Mouse (Mus musculus): ENCODE measurements at regions not wholly inside any gene's neighbourhood (a gene's known extent, or its start where the extent isn't known, plus 50 kb on each side); places are given as distances from the start of the nearest gene placed in this dataset.
"Not testable (repeated sequence)": the region's sequence is repeated elsewhere in the genome, so short reads cannot be mapped to it uniquely, and the experiment has no call there.

GRCm38 (mm10) chr5:45382804-45383203 lies 67.2 kb downstream of the Qdpr start:
- no peak for DNase-seq (ENCODE audit: low read depth, low spot score)

GRCm38 (mm10) chr5:45378486-45378885 lies 71.5 kb downstream of the Qdpr start:
- no peak for DNase-seq (ENCODE audit: low read depth, low spot score)

DNA sequence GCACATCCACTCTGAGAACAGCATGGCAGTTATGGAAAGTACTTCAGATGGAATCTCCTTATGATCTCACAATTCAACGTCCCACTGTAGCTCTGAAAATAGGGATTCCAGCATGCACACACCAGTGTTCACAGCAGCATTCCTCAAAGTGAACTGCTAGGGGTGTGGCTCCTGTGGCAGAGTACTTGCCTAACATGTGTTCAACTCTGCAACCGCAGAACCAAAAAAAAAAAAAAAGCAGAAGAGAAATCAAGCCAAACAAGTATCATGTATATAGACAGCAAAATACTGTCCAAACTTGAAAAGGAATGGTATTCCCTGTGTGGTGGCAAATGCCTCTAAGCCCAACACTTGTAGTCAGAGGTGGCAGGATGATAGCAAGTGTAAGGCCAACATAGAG lies 77.0 kb downstream of the Qdpr start:
- no peak for DNase-seq (ENCODE audit: low read depth, low spot score)

- DNase-seq (ENCODE audit: low read depth, low spot score), result no peak
Observed at GRCm38 (mm10) chr5:45368451-45368850, 81.6 kb downstream of the Qdpr start.

DNA sequence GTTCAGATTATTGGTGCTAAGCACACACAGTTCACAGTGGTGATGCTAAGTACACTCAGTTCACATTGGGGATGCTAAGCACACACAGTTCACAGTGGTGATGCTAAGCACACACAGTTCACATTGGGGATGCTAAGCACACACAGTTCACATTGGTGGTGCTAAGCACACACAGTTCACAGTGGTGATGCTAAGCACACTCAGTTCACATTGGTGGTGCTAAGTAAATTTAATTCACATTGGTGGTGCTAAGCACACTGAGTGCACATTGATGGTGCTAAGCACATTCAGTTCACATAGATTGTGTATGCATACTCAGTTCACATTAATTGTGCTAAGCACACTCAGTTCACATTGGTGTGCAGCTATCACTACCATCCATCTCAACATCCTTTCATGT lies 89.8 kb downstream of the Qdpr start:
- no peak for DNase-seq (ENCODE audit: low read depth, low spot score)

- DNase-seq (ENCODE audit: low read depth, low spot score), result no peak
Observed at GRCm38 (mm10) chr5:45340411-45340810, 109.6 kb downstream of the Qdpr start.

- no peak for DNase-seq (ENCODE audit: low read depth, low spot score)
Observed at GRCm38 (mm10) chr5:45336801-45337200, 113.2 kb downstream of the Qdpr start.

- not testable (repeated sequence) for DNase-seq (ENCODE audit: low read depth, low spot score)
Observed at GRCm38 (mm10) chr5:45324468-45324867, 125.6 kb downstream of the Qdpr start.

- no peak for DNase-seq (ENCODE audit: low read depth, low spot score)
Observed at GRCm38 (mm10) chr5:45323500-45323899, 126.5 kb downstream of the Qdpr start.

GRCm38 (mm10) chr5:45318026-45318425 lies 132.0 kb downstream of the Qdpr start:
- DNase-seq (ENCODE audit: low read depth, low spot score), result no peak

GRCm38 (mm10) chr5:45301120-45301519 lies 148.9 kb downstream of the Qdpr start:
- peak; percentile 74 for DNase-seq (ENCODE audit: low read depth, low spot score)

DNA sequence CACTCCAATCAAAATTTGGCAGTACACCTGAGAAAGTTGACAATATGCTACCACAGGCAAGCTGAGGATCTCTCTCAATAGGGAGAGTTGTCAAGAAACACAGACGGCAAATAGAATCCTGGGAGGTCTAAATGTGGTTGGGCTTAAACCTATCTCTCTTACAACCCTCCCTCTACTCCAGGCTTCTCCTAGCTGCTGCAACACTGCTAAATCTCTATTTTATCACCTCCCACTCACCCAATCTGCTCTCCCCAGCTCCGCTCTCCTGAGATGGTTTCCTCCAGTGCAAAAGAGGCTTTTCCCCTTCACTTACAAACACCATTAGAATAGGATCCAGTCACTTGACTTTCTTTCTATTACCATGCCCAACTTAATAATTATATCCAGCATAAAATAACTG lies 151.2 kb downstream of the Qdpr start:
- DNase-seq (ENCODE audit: low read depth, low spot score), result peak; percentile 93

DNA sequence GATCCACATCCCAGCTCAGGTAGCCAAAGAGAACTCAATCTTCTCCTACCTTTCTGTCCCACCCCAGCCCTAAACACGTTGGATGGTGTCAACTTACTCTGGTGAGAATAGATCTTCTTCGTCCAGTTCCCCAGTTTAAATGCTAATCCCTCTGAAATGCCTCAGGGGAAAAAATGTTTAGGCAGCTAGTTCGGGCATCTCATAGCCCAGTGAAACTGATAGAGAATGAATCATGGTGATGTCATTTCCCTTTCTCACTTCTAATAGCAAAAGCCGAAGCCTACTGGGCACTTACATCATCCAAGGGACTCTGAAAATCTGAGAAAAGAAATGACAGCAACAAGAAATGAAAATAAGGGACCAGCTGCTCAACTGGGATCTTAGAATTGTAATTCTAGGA lies 154.9 kb downstream of the Qdpr start:
- peak; percentile 16 for DNase-seq (ENCODE audit: low read depth, low spot score)

GRCm38 (mm10) chr5:45292833-45293546 lies 157.0 kb downstream of the Qdpr start:
- no peak for DNase-seq (ENCODE audit: low read depth, low spot score)

DNA sequence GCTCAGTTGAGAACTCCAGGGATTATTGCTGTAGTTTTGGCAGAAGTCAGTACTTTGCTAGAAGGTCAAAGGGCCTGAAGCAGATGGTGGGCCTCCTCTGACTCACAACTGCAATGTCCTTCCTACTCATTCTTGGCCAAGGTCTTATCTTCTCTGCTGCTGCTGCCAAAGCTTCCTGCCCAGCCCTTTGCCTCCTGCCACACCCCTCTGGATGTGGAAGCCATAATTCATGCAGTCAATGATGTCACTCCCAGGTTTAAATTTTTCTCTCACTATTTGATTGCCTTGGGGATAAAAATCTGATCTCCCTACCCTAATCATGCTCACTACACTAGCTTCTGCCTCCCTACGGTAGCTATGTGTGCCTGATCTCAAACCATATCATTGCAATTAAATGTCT lies 157.7 kb downstream of the Qdpr start:
- no peak for DNase-seq (ENCODE audit: low read depth, low spot score)

- DNase-seq (ENCODE audit: low read depth, low spot score), result no peak
Observed at GRCm38 (mm10) chr5:45291752-45292151, 158.3 kb downstream of the Qdpr start.

DNA sequence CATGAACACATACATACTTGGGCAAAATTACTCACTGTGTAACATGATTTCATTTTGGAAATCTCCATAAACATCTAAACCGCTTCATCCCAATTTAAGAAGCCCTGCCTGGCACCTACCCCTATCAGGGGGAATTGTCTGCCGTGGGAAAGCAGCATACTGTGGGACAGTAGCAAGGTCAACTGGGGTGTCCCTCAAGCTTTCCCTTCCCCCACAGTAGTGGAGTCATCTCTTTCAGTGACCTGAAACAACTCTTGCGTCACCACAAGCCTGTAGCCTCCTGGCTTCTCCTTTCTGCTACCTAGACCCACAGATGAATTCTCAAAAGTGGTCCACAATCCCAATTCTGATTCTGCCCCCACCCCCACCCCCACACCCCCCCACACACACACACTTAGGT lies 158.8 kb downstream of the Qdpr start:
- DNase-seq (ENCODE audit: low read depth, low spot score), result no peak

GRCm38 (mm10) chr5:45286454-45286853 lies 163.6 kb downstream of the Qdpr start:
- no peak for DNase-seq (ENCODE audit: low read depth, low spot score)

GRCm38 (mm10) chr5:45284680-45285079 lies 165.4 kb downstream of the Qdpr start:
- DNase-seq (ENCODE audit: low read depth, low spot score), result no peak

- peak; percentile 34 for DNase-seq (ENCODE audit: low read depth, low spot score)
Observed at GRCm38 (mm10) chr5:45283908-45284415, 166.1 kb downstream of the Qdpr start.

DNA sequence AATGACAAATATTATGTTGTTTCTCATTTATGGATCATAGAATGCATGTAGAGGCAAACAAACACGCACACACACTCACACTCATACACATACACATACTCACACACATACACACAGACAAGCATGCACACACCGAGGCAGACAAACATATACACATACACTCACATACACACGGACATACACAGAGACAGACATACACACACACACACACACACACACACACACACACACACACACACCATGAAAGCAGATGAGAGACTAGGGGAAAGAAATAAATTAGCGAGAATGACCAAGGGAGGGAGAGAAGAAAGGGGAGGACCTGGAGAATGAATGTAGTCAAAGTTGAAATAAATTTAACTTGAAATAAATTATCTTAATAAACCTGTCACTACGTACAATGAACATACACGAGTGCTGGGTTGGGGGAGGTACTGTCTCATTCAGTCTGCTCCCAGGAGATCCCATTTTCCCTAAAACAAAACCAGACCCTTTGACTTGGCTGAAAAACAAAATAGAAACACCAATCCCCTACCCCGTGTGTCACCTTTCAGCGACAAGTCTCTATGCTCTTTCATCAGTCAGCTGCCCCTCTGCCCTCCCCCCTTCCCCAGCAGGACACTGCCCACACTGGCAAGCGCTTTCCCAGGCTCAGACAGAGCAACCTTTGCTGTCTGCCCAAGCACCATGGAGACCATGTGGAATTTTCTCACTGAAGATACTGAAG lies 167.7 kb downstream of the Qdpr start:
- no peak for DNase-seq (ENCODE audit: low read depth, low spot score)

DNA sequence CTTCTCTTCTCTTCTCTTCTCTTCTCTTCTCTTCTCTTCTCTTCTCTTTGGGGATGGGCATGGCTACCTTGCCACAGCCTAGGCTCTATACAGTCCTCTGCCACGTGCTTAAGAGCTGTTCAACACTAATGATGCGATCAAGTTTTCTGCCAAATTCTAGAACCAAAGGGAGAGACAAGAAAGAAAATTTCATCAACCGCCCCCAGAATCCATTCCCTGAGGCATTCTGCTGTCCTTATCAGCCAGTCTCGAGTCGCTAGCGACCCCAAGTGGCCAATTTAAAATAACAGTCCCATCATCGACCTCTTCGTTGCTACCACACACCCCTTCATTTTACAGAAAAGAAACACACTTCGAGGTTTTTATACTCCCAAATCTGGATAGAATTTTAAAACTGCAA lies 171.5 kb downstream of the Qdpr start:
- DNase-seq (ENCODE audit: low read depth, low spot score), result peak; percentile 86

DNA sequence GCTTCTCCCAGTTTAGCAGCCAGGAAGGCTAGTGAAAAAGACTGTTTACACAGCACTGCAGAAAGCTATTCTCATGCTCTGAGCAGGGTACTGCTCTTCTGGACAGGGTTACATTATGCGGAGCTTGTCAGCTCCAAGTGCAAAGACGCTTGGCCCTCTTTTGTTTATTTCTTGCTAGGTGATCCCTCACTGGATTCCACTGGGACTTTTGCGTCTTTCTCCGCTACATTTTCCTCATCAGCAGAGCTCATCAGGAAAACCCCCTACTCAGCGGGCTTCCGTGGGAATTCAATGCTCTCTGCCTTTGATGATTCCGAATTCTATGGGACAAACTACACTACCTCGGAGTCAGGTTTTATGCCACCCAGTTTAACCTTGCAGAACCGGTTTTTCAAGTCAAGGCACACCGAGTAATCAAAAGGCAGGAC lies 172.0 kb downstream of the Qdpr start:
- DNase-seq (ENCODE audit: low read depth, low spot score), result peak; percentile 33
